Mouse (Mus musculus): ENCODE measurements around the gene Cpeb4.

- TF ChIP-seq CTCF (conservative IDR thresholded peaks at IDR 0.05 in 1 of 2, IDR thresholded peaks at IDR 0.05 in 1 of 2; ENCODE audit: low read depth in 2 of 2, low read length in 2 of 2), result no peak
- no peak for TF ChIP-seq PAX5 (IDR thresholded peaks at IDR 0.05; ENCODE audit: low read length)
- no peak for TF ChIP-seq SMC3 (IDR thresholded peaks at IDR 0.05; ENCODE audit: low read depth, low read length)
- no peak for TF ChIP-seq NRF1 (IDR thresholded peaks at IDR 0.05; ENCODE audit: low read depth, low read length)
- TF ChIP-seq GABPA (IDR thresholded peaks at IDR 0.05; ENCODE audit: insufficient replicate concordance, low read depth, low read length), result no peak
- no peak for TF ChIP-seq JUN (IDR thresholded peaks at IDR 0.05; ENCODE audit: insufficient read depth, low read depth, low read length)
- no peak for TF ChIP-seq USF2 (conservative IDR thresholded peaks at IDR 0.05; ENCODE audit: low read depth, low read length)
- TF ChIP-seq ZC3H11A (IDR thresholded peaks at IDR 0.05; ENCODE audit: low read depth, low read length), result no peak
- TF ChIP-seq EP300 (IDR thresholded peaks at IDR 0.05; ENCODE audit: low read length), result no peak
- TF ChIP-seq POLR2AphosphoS2 (IDR thresholded peaks at IDR 0.05; ENCODE audit: low read depth, low read length), result no peak
- no peak for TF ChIP-seq MXI1 (IDR thresholded peaks at IDR 0.05; ENCODE audit: low read depth, low read length)
- no peak for TF ChIP-seq HCFC1 (IDR thresholded peaks at IDR 0.05; ENCODE audit: low read depth, low read length)
Observed at GRCm38 (mm10) chr11:31960071-31960470, 88.1 kb downstream of the Cpeb4 start.
